Mouse (Mus musculus) embryonic facial prominence, embryonic 12.5 days (tissue): Measurements from ENCODE around the gene Gnb1. TPM values are rescaled to one million over a fixed set of nuclear protein-coding genes. Genes with fewer than 3 reads are reported as not detected.

ENCODE experiments used
- ATAC-seq: fragments of 200-750 bp; cut with Nextera tagmentation; 2 replicates; pipeline ENCODE4 v1.8.0; 2017; ENCODE audit not compliant: insufficient number of reproducible peaks, insufficient read depth, low FRiP score, low TSS enrichment
- H3K27ac ChIP-seq: fragments of 300-500 bp; sonication (generic); 2 replicates; pipeline ENCODE4 v1.5.1; 2016; ENCODE audit warnings: mild to moderate bottlenecking
- H3K27me3 ChIP-seq: fragments of 300-500 bp; sonication (generic); 2 replicates; pipeline ENCODE4 v1.6.1; 2016; ENCODE audit warnings: mild to moderate bottlenecking, moderate library complexity
- H3K36me3 ChIP-seq: fragments of 300-500 bp; sonication (generic); 2 replicates; pipeline ENCODE4 v1.6.1; 2016; ENCODE audit warnings: mild to moderate bottlenecking
- H3K4me1 ChIP-seq: fragments of 300-500 bp; sonication (generic); 2 replicates; pipeline ENCODE4 v1.6.1; 2016
- H3K4me2 ChIP-seq: fragments of 300-500 bp; sonication (generic); replicated peaks from 2 replicates; pipeline ENCODE4 v1.6.1; 2016; ENCODE audit warnings: mild to moderate bottlenecking, moderate library complexity
- H3K4me3 ChIP-seq: fragments of 300-500 bp; sonication (generic); 2 replicates; pipeline ENCODE4 v1.5.1; 2016; ENCODE audit warnings: mild to moderate bottlenecking
- H3K9ac ChIP-seq: fragments of 300-500 bp; sonication (generic); 2 replicates; pipeline ENCODE4 v1.6.1; 2016; ENCODE audit warnings: mild to moderate bottlenecking, moderate library complexity
- H3K9me3 ChIP-seq: fragments of 300-500 bp; sonication (generic); 2 replicates; pipeline ENCODE4 v1.6.1; 2016; ENCODE audit warnings: mild to moderate bottlenecking, moderate library complexity
- WGBS: fragments of 180-500 bp; shearing (Covaris S2); methylation state at CpG from one replicate; pipeline ENCODE4 v1.1.7; 2016; 5-methylcytosine and 5-hydroxymethylcytosine counted together
- polyA plus RNA-seq: library from polyadenylated mRNA; unstranded; fragments of >200 nt; fragmentation: Nextera tagmentation; extraction: Ambion mirVana; gene quantifications from 2 replicates; pipeline ENCODE4 v1.2.1, GENCODE M21; 2016

The Gnb1 gene
- polyA plus RNA-seq, 1 experiment from 2014 or later, result 570 TPM

DNA sequence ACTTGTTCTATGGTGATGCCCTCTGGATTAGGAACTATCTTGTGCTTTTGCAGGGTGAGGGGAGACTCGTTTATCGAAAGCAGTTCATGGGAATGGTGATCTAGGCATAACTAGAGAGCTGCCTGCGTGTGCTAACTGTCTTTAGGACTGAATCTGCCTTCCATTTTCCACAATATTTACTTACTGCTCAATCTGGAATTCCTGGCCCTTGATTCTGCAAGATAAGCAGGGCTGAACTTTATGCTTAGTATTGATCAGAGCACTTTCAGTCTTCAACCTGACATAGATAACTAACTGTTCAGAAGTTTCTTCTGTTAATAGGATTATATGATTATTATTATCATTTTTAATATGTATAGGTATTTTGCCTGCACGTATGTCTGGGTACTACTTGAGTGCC, 114.0 kb downstream of the Gnb1 start:
- Histone ChIP-seq H3K27me3 (no peaks in the 10 kb centered on the region), H3K4me1 (peaks cover 9% of the 10 kb centered on the region), H3K9me3 (no peaks in the 10 kb centered on the region), H3K4me2 (no peak overlapping the region), H3K36me3 (peaks cover 22% of the 10 kb centered on the region), H3K4me3 (no peak overlapping the region), H3K27ac (no peak overlapping the region), H3K9ac (no peak overlapping the region)
- no peak for ATAC-seq
- 92% methylated on average over 4 of the region's 4 CpGs for WGBS

GRCm38 (mm10) chr4:155606825-155607224, 115.7 kb downstream of the Gnb1 start:
- no peaks in the 10 kb centered on the region for H3K27me3 ChIP-seq
- no peak overlapping the region for H3K4me3 ChIP-seq
- H3K27ac ChIP-seq, result no peak overlapping the region
- H3K9ac ChIP-seq, result no peak overlapping the region
- peaks cover 36% of the 10 kb centered on the region for H3K36me3 ChIP-seq
- no peaks in the 10 kb centered on the region for H3K9me3 ChIP-seq
- peaks cover 9% of the 10 kb centered on the region for H3K4me1 ChIP-seq
- WGBS, result 80% methylated on average over 2 of the region's 2 CpGs
- H3K4me2 ChIP-seq, result no peak overlapping the region
- no peak for ATAC-seq

Other genes starting within 250 kb of the Gnb1 start
- gene Faap20, start 241.6 kb upstream of the Gnb1 start, polyA plus RNA-seq, result 85.1 and 87.4 TPM in 2 replicates
- 11.0 and 12.2 TPM in 2 replicates for gene Prkcz, start 130.0 kb upstream of the Gnb1 start, polyA plus RNA-seq
- gene Gabrd, start 93.2 kb upstream of the Gnb1 start, polyA plus RNA-seq, result not detected in 2 replicates
- gene Cfap74, start 82.2 kb upstream of the Gnb1 start, polyA plus RNA-seq, result 4.9 and 6.9 TPM in 2 replicates
- not detected in 2 replicates for gene Tmem52, start 22.2 kb upstream of the Gnb1 start, polyA plus RNA-seq
- 96.6 and 101 TPM in 2 replicates for gene Nadk, start 71.0 kb downstream of the Gnb1 start, polyA plus RNA-seq
- 11.4 and 12.5 TPM in 2 replicates for gene Slc35e2, start 110.1 kb downstream of the Gnb1 start, polyA plus RNA-seq
- gene Cdk11b, start 133.5 kb downstream of the Gnb1 start, polyA plus RNA-seq, result 78.3 and 86.6 TPM in 2 replicates
- gene Gm10563, start 154.0 kb downstream of the Gnb1 start, polyA plus RNA-seq, result not detected in 2 replicates
- 11.3 and 16.1 TPM in 2 replicates for gene Mmp23, start 162.0 kb downstream of the Gnb1 start, polyA plus RNA-seq
- gene Mib2, start 177.8 kb downstream of the Gnb1 start, polyA plus RNA-seq, result 38.2 and 40.8 TPM in 2 replicates
- 12.2 and 15.2 TPM in 2 replicates for gene Fndc10, start 203.0 kb downstream of the Gnb1 start, polyA plus RNA-seq
- 135 and 136 TPM in 2 replicates for gene Ssu72, start 213.4 kb downstream of the Gnb1 start, polyA plus RNA-seq
- gene Tmem240, start 243.4 kb downstream of the Gnb1 start, polyA plus RNA-seq, result 2.2 and 2.5 TPM in 2 replicates